Mouse (Mus musculus): ENCODE results near the gene Tppp2.

GRCm38 (mm10) chr14:51904706-51905105 is 13.5 kb upstream of the Tppp2 start:
- TF ChIP-seq EP300 (IDR thresholded peaks at IDR 0.05; ENCODE audit: low read depth) (no peak), CTCF (IDR thresholded peaks at IDR 0.05; ENCODE audit: low read depth) (peak; percentile 23; the same call in 1 of the 2 replicates)

Data from liver, embryonic 14.5 days (tissue).